Mouse (Mus musculus) left cerebral cortex, adult 18-20 months (tissue): ENCODE data around the gene Egfl8. TPM values are rescaled to one million over a fixed set of nuclear protein-coding genes. Genes with fewer than 3 reads are reported as not detected.

Experiments
- DNase-seq, 2 experiments: peaks; one replicate each; pipeline ENCODE4 v3.0.0; 2021 to 2022; ENCODE audit warnings: low spot score in 2 of 2, mixed read lengths in 1 of 2
- total RNA-seq, 2 experiments: library from RNA; stranded (reverse); gene quantifications; 2 replicates each; pipeline ENCODE4 v1.2.3; 2021

Egfl8 gene
- total RNA-seq, 2 experiments from 2014 or later: 3.2 to 3.4 TPM

GRCm38 (mm10) chr17:34649106-34649864, 33.5 kb upstream of the Egfl8 start:
- DNase-seq: no peak

DNA sequence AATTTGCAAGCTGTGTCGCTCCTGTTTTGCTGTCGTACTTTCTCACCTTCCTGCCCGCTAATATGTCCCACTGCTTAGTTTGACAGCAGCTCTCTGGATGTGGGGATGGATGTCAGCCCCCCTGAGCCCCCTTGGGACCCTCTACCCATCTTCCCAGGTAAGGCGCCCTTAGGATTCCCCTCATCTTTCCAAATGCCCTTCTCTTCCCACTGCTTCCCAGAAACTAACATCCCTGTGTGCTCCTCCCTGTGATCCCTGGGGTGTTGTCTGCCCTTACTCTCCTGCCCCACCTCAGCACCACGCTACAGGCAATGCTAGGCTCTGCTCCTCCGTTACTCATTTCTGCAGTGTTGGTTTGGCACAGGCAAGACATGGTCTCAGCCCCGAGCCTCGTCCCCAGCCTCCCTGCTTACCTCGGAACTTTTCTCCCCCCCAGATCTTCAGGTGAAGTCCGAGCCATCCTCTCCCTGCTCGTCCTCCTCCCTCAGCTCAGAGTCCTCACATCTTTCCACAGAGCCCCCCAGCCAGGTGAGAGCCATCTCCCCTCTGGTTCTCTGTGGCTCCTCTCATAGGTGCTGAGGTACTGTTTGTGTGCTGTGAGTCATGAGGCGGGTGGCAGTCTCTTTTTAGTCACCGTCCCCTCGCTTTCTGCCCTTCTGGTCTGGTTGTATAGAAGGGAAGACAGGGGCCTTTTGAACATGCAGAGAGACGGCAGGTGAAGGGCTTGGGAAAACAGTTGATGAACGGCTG, 32.5 kb upstream of the Egfl8 start:
- DNase-seq: no peak

DNA sequence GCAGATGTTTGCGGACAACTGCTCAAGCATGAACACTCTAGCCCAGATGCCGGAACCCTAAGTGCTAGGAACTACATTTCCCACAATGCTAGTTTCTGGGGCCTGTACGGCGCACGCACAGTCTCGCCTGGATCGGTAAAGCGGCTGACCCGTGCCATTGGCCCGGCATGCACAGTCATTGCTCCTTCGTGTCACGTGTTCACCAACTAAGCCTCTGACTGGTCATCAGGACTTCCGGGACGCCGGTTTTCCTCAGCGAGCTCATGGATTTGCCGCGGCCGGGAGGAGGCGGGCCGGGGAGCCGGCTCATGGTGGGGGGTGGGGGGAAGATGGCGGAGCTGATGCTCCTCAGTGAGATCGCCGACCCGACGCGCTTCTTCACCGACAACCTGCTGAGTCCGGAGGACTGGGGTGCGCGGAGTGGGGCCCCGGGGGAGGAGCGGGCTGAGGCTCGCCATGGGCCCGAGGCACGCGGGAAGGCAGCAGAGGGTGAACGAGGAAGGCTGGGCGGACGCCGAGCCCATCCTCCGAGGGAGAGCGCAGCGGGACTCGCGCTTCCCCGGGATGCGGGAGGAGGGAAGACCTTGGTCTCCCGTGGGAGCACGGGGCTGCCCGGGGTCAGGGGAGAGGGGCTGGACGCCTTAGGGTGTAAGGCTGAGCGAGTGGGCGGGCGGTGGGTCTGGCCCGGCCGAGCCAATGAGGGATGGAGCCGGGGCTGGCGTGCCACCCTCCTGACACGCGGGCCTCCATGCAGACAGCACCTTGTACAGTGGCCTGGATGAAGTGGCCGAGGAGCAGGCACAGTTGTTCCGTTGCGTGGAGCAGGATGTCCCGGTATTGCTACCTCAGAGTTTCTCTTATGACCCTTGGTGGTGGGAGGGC, 31.4 kb upstream of the Egfl8 start, which contains the start of gene Atf6b:
Gene Atf6b (plus strand): TSS at position 241 of the 882 bp plus-strand sequence.
- peak; percentile 94 to 96 for DNase-seq

- DNase-seq: no peak
These were observed 30.2 kb upstream of the Egfl8 start for GRCm38 (mm10) chr17:34645831-34646511.

DNA sequence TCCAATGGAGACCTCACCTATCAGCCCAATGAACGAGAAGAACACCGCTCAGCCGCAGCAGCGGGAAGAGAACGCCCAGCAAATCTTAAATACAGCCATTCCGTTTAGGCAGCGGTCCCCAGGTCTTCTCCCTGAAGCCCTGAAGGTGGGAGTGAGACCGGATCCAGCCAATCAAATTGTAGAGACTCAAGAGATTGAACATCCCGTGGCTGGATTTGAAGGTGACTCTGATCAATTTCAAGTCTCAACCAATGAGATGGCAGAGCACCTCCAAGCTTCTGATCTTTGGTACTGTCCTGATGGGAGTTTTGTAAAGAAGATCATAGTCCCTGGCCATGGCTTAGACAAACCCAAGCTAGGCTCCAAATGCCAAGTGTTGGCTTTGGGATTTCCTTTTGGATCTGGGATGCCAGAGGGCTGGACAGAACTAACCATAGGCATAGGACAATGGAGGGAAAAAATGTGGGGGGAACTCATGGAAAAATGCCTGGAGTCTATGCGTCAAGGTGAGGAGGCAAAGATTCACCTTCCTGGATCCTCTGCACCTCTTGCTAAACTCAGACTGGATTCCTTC, 29.6 kb upstream of the Egfl8 start:
- no peak for DNase-seq

DNA sequence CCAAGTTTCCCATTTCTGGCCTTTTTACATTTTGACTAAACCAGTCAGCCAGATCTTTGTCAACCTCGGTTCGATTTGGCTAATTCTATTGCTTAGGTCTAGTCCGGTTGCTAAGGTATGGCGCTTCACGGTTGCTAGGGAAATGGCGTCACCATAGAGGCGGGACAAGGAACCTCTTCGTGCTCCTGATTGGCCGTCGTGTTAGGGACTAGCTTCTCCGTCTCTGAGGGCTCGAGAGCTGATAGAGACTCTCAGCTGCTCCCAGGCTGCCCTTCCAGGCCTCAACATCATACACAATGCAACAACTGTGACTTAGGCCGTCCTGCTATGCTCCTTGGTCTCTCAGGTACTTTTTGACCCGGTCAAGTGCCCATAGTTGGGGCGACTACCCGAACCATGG, 28.8 kb upstream of the Egfl8 start, which contains the start of gene Fkbpl:
Gene Fkbpl (plus strand): TSS at position 157 of the 400 bp plus-strand sequence.
- peak; percentile 96 to 97 for DNase-seq

DNA sequence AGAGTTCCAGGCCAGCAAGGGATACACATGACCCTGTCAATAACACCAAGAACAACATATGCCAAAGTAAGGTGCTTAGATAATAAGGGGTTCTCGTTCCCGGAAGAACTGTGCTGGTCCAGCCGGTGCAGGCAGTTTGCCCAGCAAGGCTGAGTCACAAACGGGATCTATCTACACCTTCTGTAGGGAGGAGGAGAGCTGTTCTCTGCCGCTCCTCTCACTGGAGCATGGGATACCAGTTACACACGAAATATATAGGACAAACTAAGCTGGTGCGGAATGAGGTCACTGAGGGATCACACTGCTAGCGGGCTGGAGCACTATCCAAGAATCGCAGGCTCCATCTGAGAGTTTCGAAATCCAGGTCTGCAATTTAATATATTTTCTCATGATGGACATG, 28.2 kb upstream of the Egfl8 start:
- DNase-seq: no peak

- DNase-seq: no peak
These were observed 27.6 kb upstream of the Egfl8 start for GRCm38 (mm10) chr17:34643379-34643778.

GRCm38 (mm10) chr17:34641945-34642344, 26.2 kb upstream of the Egfl8 start:
- DNase-seq: no peak

DNA sequence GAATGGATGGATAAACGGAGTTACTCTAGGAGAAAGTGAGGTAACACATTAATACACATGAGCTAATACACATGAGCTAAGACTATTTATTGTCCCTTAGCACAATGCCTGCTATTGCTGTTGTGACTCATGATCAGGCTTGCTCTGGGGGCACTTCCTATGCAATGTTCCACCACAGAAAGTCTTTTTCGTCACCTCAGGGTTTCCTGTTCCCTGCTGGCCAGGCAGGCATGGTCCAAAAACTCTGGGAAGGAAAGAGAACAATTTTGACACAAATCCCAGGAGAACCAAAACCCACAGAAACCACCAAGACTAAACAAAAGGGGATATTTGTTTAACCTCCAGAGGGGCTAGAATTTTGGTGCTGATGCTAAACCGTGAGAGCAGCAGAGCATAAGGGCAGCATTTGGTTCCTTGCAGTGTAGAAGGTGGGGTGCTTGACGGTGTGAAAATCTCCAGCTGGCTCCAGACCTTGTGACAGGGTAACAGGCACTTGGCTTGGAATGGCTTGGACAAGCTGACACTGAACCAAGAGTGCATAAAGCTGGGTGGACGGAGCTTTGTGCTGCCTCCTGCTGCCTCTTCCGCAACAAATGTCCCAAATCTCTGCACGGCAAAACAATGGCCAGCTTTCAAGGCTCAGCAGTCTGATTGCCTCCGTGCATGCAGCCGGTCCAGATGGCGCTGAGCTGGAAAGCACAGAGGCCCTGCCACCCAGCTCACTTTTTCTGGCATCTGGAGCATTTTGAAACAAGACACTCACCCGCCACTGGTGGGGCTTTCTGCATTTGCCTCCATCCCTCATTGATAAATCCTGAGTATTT, 25.2 kb upstream of the Egfl8 start:
- DNase-seq: peak; percentile 53 to 62

DNA sequence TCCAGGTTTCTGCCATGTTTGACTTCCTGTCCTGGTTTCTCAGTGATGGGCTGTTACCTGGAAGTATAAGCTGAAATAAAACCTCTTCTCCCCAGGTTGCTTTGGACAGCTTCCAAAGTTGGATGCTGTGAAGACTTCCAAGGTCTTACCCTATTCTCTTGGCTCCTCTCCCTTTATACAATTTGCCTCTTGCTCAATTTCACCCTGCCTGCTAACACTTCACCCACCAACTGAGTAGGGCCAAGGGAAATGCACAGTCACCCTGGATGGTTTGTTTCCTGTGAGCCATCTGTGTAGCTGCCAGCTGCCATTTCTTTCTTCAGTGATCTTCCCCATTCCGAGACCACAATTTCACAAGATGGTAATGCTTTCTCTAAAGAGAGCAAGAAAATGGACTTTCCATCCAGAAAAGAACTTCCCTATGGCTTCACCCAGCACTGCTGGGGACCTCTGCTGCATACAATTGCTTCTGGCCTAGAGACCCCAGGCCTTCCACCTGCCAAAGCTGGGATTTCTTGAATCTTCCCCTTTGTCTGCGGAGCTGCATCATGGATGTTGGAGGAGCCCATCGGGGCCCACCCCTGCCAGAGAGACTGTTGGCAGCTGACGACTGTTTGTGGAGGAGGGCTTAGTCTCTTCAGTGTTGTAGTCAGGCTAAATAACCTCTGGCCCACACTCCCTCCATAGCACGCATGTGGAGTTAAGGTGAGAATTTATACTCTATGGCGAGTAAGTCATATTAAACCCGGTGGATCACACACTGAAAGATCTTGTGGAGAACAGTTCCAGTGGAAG, 23.9 kb upstream of the Egfl8 start:
- DNase-seq: no peak

GRCm38 (mm10) chr17:34637459-34637858, 21.7 kb upstream of the Egfl8 start:
- DNase-seq: no peak

GRCm38 (mm10) chr17:34635671-34636070, 19.9 kb upstream of the Egfl8 start:
- no peak for DNase-seq

GRCm38 (mm10) chr17:34632261-34632691, 16.5 kb upstream of the Egfl8 start:
- DNase-seq: peak; percentile 87 to 92

DNA sequence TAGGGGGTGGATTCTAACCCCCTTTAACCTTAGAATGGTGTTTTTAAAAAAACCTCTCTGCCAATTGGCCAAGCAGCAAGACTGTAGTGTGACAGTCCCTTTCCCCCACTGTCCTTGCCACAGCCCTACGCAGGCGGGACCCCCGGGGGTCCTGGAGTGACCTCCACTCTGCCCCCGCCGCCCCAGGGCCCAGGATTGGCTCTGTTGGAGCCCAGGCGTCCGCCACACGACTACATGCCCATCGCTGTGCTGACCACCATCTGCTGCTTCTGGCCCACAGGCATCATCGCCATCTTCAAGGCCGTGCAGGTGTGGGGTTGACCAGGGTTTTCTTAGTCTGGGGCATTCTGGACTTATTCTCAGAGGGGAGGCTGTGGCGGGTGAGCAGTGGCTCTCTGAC, 15.9 kb upstream of the Egfl8 start:
- no peak for DNase-seq

- no peak for DNase-seq
These were observed 15.1 kb upstream of the Egfl8 start for GRCm38 (mm10) chr17:34630761-34631301.

GRCm38 (mm10) chr17:34629796-34630603, 14.2 kb upstream of the Egfl8 start:
- no peak for DNase-seq
